Mouse (Mus musculus): ENCODE measurements around the gene Taf6l.

GRCm38 (mm10) chr19:8740603-8741002, 45.6 kb downstream of the Taf6l start, which contains the start of gene 1700092M07Rik:
- TF ChIP-seq CTCF (conservative IDR thresholded peaks at IDR 0.05; ENCODE audit: insufficient read depth, insufficient read length, low read depth, low read length), result no peak
- TF ChIP-seq POLR2A (IDR thresholded peaks at IDR 0.05; ENCODE audit: low read depth, low read length), result no peak

All from kidney, adult 2 months (tissue).